8 mouse cellular contexts compared by ENCODE assay signal in genomic region chrX:140664479-140665241, GRCm38 (mm10). TPM values are rescaled to one million over a fixed set of nuclear protein-coding genes. Genes with fewer than 3 reads are reported as not detected.
DNase-seq lines count a peak whose midpoint lies in the region; ATAC-seq and TF ChIP-seq lines count a peak whose summit lies in the region.

Gene Mid2, plus strand, starts transcription at chrX:140664599.

- no peaks in the 10 kb centered on the region for H3K4me1 ChIP-seq in ES-Bruce4 (ENCODE audit: control insufficient read depth, insufficient read depth, low read length)
- H3K4me1 ChIP-seq in forebrain, embryonic 13.5 days = no peaks in the 10 kb centered on the region
- H3K4me1 ChIP-seq in heart, postnatal 0 days (ENCODE audit: control insufficient read depth, insufficient read depth) = 0 out of 2 replicates have a peak, but pooled peaks cover 3% of the 10 kb centered on the region
- no peaks in the 10 kb centered on the region for H3K4me1 ChIP-seq in liver, embryonic 13.5 days (replicated peaks)
- H3K4me1 ChIP-seq in neural tube, embryonic 13.5 days (replicated peaks) = peaks cover 8% of the 10 kb centered on the region; the same call in 1 of the 2 replicates

- peak; percentile 55 for DNase-seq in brain, embryonic 14.5 days (ENCODE audit: low read depth)
- peak; percentile 39 for DNase-seq in heart, postnatal 0 days (ENCODE audit: low spot score)
- DNase-seq in kidney, postnatal 10 days = peak; percentile 55
- DNase-seq in liver, embryonic 13.5 days = no peak
- peak; percentile 17 to 59 for DNase-seq in urinary bladder, postnatal 4 days (ENCODE audit: low spot score in 2 of 2)

- no peak for TF ChIP-seq POLR2A in ES-Bruce4 (IDR thresholded peaks at IDR 0.05; ENCODE audit: insufficient read depth, low read length)
- 0 out of 2 replicates have a peak, but pooled peaks have one; percentile 3 for TF ChIP-seq POLR2A in brain, embryonic 14.5 days (IDR thresholded peaks at IDR 0.05; ENCODE audit: borderline replicate concordance, extremely low read depth, insufficient read depth, insufficient read length, poor library complexity, severe bottlenecking)

- no peaks in the 10 kb centered on the region for H3K36me3 ChIP-seq in ES-Bruce4 (ENCODE audit: control insufficient read depth, insufficient read depth, low read length, poor library complexity, severe bottlenecking)
- no peaks in the 10 kb centered on the region for H3K36me3 ChIP-seq in forebrain, embryonic 13.5 days (ENCODE audit: poor library complexity, severe bottlenecking)
- H3K36me3 ChIP-seq in heart, postnatal 0 days (replicated peaks; ENCODE audit: control insufficient read depth, insufficient read depth, low read length) = no peaks in the 10 kb centered on the region
- no peaks in the 10 kb centered on the region for H3K36me3 ChIP-seq in liver, embryonic 13.5 days
- no peaks in the 10 kb centered on the region for H3K36me3 ChIP-seq in neural tube, embryonic 13.5 days

- peak within 1 kb of the TSS; percentile 74 for H3K9ac ChIP-seq in ES-Bruce4 (ENCODE audit: low read depth, poor library complexity, severe bottlenecking)
- H3K9ac ChIP-seq in forebrain, embryonic 13.5 days = peak within 1 kb of the TSS; percentile 62
- H3K9ac ChIP-seq in heart, postnatal 0 days (replicated peaks; ENCODE audit: low read depth, low read length) = peak within 1 kb of the TSS; percentile 87
- peak within 1 kb of the TSS; percentile 49; the same call in 1 of the 2 replicates for H3K9ac ChIP-seq in liver, embryonic 13.5 days
- peak within 1 kb of the TSS; percentile 75 for H3K9ac ChIP-seq in neural tube, embryonic 13.5 days

- peak within 1 kb of the TSS; percentile 59 for H3K4me3 ChIP-seq in ES-Bruce4 (ENCODE audit: low read depth, low read length)
- peak within 1 kb of the TSS; percentile 52 for H3K4me3 ChIP-seq in forebrain, embryonic 13.5 days
- peak within 1 kb of the TSS; percentile 64 for H3K4me3 ChIP-seq in heart, postnatal 0 days (ENCODE audit: low read depth, low read length)
- H3K4me3 ChIP-seq in liver, embryonic 13.5 days (replicated peaks) = peak within 1 kb of the TSS; percentile 48
- H3K4me3 ChIP-seq in neural tube, embryonic 13.5 days = peak within 1 kb of the TSS; percentile 58

- peak within 1 kb of the TSS; percentile 73 for H3K4me2 ChIP-seq in forebrain, embryonic 13.5 days
- H3K4me2 ChIP-seq in heart, postnatal 0 days (ENCODE audit: low read depth, low read length) = peak within 1 kb of the TSS; percentile 64
- H3K4me2 ChIP-seq in liver, embryonic 13.5 days = peak within 1 kb of the TSS; percentile 62
- H3K4me2 ChIP-seq in neural tube, embryonic 13.5 days = peak within 1 kb of the TSS; percentile 63

- H3K27me3 ChIP-seq in ES-Bruce4 (ENCODE audit: control insufficient read depth, insufficient read depth, low read length, poor library complexity, severe bottlenecking) = peaks cover 10% of the 10 kb centered on the region
- H3K27me3 ChIP-seq in forebrain, embryonic 13.5 days = peaks cover 46% of the 10 kb centered on the region
- H3K27me3 ChIP-seq in heart, postnatal 0 days (ENCODE audit: control insufficient read depth, insufficient read depth, low read length) = no peaks in the 10 kb centered on the region
- H3K27me3 ChIP-seq in liver, embryonic 13.5 days = peaks cover 52% of the 10 kb centered on the region
- H3K27me3 ChIP-seq in neural tube, embryonic 13.5 days = peaks cover 82% of the 10 kb centered on the region

- no peak within 1 kb of the TSS for H3K27ac ChIP-seq in ES-Bruce4 (ENCODE audit: insufficient read depth, low read length)
- H3K27ac ChIP-seq in forebrain, embryonic 13.5 days = no peak within 1 kb of the TSS
- peak within 1 kb of the TSS; percentile 89 for H3K27ac ChIP-seq in heart, postnatal 0 days (ENCODE audit: low read depth)
- H3K27ac ChIP-seq in liver, embryonic 13.5 days = no peak within 1 kb of the TSS
- peak within 1 kb of the TSS; percentile 74 for H3K27ac ChIP-seq in neural tube, embryonic 13.5 days (replicated peaks)

- no peaks in the 10 kb centered on the region for H3K9me3 ChIP-seq in ES-Bruce4 (replicated peaks; ENCODE audit: control insufficient read depth, insufficient read depth, low read length, poor library complexity, severe bottlenecking)
- H3K9me3 ChIP-seq in forebrain, embryonic 13.5 days (replicated peaks) = no peaks in the 10 kb centered on the region
- H3K9me3 ChIP-seq in heart, postnatal 0 days (replicated peaks; ENCODE audit: control insufficient read depth, low read length) = no peaks in the 10 kb centered on the region
- no peaks in the 10 kb centered on the region for H3K9me3 ChIP-seq in liver, embryonic 13.5 days (replicated peaks)
- no peaks in the 10 kb centered on the region for H3K9me3 ChIP-seq in neural tube, embryonic 13.5 days

- WGBS in forebrain, embryonic 13.5 days = 16% methylated on average over 29 of the region's 68 CpGs
- WGBS in heart, postnatal 0 days = 18% methylated on average over 39 of the region's 68 CpGs
- WGBS in liver, embryonic 13.5 days (ENCODE audit: insufficient replicate concordance) = 18% methylated on average over 39 of the region's 68 CpGs
- WGBS in neural tube, embryonic 13.5 days = 17% methylated on average over 51 of the region's 68 CpGs

- no peak for TF ChIP-seq CTCF in ES-Bruce4 (IDR thresholded peaks at IDR 0.05; ENCODE audit: low read depth, low read length)
- no peak for TF ChIP-seq CTCF in brain, embryonic 14.5 days (IDR thresholded peaks at IDR 0.05; ENCODE audit: borderline replicate concordance, extremely low read depth, insufficient read depth, insufficient read length)
- TF ChIP-seq CTCF in heart, postnatal 0 days (IDR thresholded peaks at IDR 0.05; ENCODE audit: low read depth) = no peak

- no peak for TF ChIP-seq EP300 in ES-Bruce4 (IDR thresholded peaks at IDR 0.05; ENCODE audit: insufficient read depth, low read depth, low read length)
- no peak for TF ChIP-seq EP300 in heart, postnatal 0 days (IDR thresholded peaks at IDR 0.05; ENCODE audit: low read depth)

- ATAC-seq in forebrain, embryonic 13.5 days = peak; percentile 72
- peak; percentile 68 for ATAC-seq in heart, postnatal 0 days (ENCODE audit: insufficient read depth, low read depth)
- no peak for ATAC-seq in liver, embryonic 13.5 days (ENCODE audit: low read depth)
- ATAC-seq in neural tube, embryonic 13.5 days (ENCODE audit: low read depth) = peak; percentile 76

RNA-seq across cellular contexts. Expression of gene Mid2, which starts in this region (rescaled TPM):
- polyA plus RNA-seq in ES-Bruce4 (2011; ENCODE audit: insufficient read depth, insufficient read length, low read depth, missing spikeins) = 2.0 and 2.8 TPM in 2 replicates
- polyA plus RNA-seq in brain, embryonic 14.5 days (2012; rRNA removed) = 7.3 and 12.2 TPM in 2 replicates
- 1.2 and 2.2 TPM in 2 replicates for polyA plus RNA-seq in forebrain, embryonic 13.5 days (2015; fragmentation: Nextera tagmentation; extraction: Ambion mirVana)
- total RNA-seq in heart, postnatal 0 days (2014; rRNA removed; ENCODE audit: low replicate concordance) = 19.2 and 55.2 TPM in 2 replicates
- polyA plus RNA-seq in heart, postnatal 0 days (2015; fragmentation: Nextera tagmentation; extraction: Ambion mirVana) = 4.6 and 5.2 TPM in 2 replicates
- polyA plus RNA-seq in liver, embryonic 13.5 days (2015; fragmentation: Nextera tagmentation; extraction: Ambion mirVana) = 0.16 and 0.41 TPM in 2 replicates
- polyA plus RNA-seq in neural tube, embryonic 13.5 days (2015; fragmentation: Nextera tagmentation; extraction: Ambion mirVana) = 4.8 and 5.3 TPM in 2 replicates

Comparison
In these comparisons a context has a peak if more than half of its experiments do, and no peak if none do; other contexts are left out.
1. H3K27ac ChIP-seq: peak in heart, postnatal 0 days (single experiment) and neural tube, embryonic 13.5 days (single experiment); none in ES-Bruce4 (single experiment), forebrain, embryonic 13.5 days (single experiment) and liver, embryonic 13.5 days (single experiment).
2. Peak in every context shown above with its lines, with median percentiles within 50 percentile points of each other: H3K4me3 ChIP-seq, H3K9ac ChIP-seq and H3K4me2 ChIP-seq.